Mouse (Mus musculus) neural tube, embryonic 15.5 days (tissue): ENCODE measurements around the gene Cnnm4. TPM values are rescaled to one million over a fixed set of nuclear protein-coding genes. Genes with fewer than 3 reads are reported as not detected.
A peak's percentile ranks its signal among the peaks of the same experiment; 100 is the strongest.

Experiments
- ATAC-seq: fragments of 200-750 bp; cut with Nextera tagmentation; 2 replicates; pipeline ENCODE4 v1.8.0; 2017; ENCODE audit warnings: mild to moderate bottlenecking, moderate TSS enrichment, moderate library complexity; ENCODE audit not compliant: low FRiP score
- H3K27ac ChIP-seq: fragments of 300-500 bp; sonication (generic); replicated peaks from 2 replicates; pipeline ENCODE4 v1.5.1; 2015; ENCODE audit warnings: mild to moderate bottlenecking, inconsistent platforms
- H3K27me3 ChIP-seq: fragments of 300-500 bp; sonication (generic); replicated peaks from 2 replicates; pipeline ENCODE4 v1.6.1; 2015; ENCODE audit warnings: inconsistent platforms
- H3K36me3 ChIP-seq: fragments of 300-500 bp; sonication (generic); 2 replicates; pipeline ENCODE4 v1.6.1; 2015; ENCODE audit warnings: inconsistent platforms
- H3K4me1 ChIP-seq: fragments of 300-500 bp; sonication (generic); 2 replicates; pipeline ENCODE4 v1.6.1; 2015; ENCODE audit warnings: inconsistent platforms
- H3K4me2 ChIP-seq: fragments of 300-500 bp; sonication (generic); 2 replicates; pipeline ENCODE4 v1.6.1; 2015; ENCODE audit warnings: inconsistent platforms, mild to moderate bottlenecking, moderate library complexity
- H3K4me3 ChIP-seq: fragments of 300-500 bp; sonication (generic); replicated peaks from 2 replicates; pipeline ENCODE4 v1.5.1; 2015; ENCODE audit warnings: mild to moderate bottlenecking, inconsistent platforms
- H3K9ac ChIP-seq: fragments of 300-500 bp; sonication (generic); replicated peaks from 2 replicates; pipeline ENCODE4 v1.6.1; 2015; ENCODE audit warnings: mild to moderate bottlenecking, inconsistent platforms
- H3K9me3 ChIP-seq: fragments of 300-500 bp; sonication (generic); replicated peaks from 2 replicates; pipeline ENCODE4 v1.6.1; 2016; ENCODE audit warnings: inconsistent platforms
- WGBS: fragments of 180-500 bp; shearing (Covaris S2); methylation state at CpG from one replicate; pipeline ENCODE4 v1.1.7; 2015; ENCODE audit warnings: mixed read lengths; 5-methylcytosine and 5-hydroxymethylcytosine counted together
- microRNA-seq: library from miRNA; unstranded; fragments of <30 nt; microRNA quantifications from one replicate; pipeline ENCODE4, GENCODE M21; 2017
- polyA plus RNA-seq: library from polyadenylated mRNA; unstranded; fragments of >200 nt; fragmentation: Nextera tagmentation; extraction: Ambion mirVana; gene quantifications from 2 replicates; pipeline ENCODE4 v1.2.1, GENCODE M21; 2015

Cnnm4 gene
- polyA plus RNA-seq, 1 experiment from 2014 or later, result 10.6 TPM

- peak overlapping the region; percentile 96 for H3K27ac ChIP-seq
- H3K4me1 ChIP-seq, result peaks cover 40% of the 10 kb centered on the region
- H3K4me3 ChIP-seq, result peak overlapping the region; percentile 96
- H3K27me3 ChIP-seq, result no peaks in the 10 kb centered on the region
- peak overlapping the region; percentile 97 for H3K9ac ChIP-seq
- H3K4me2 ChIP-seq, result peak overlapping the region; percentile 95
- no peaks in the 10 kb centered on the region for H3K9me3 ChIP-seq
- peak; percentile 68 for ATAC-seq
- 0% methylated on average over 47 of the region's 48 CpGs for WGBS
- H3K36me3 ChIP-seq, result peaks cover 22% of the 10 kb centered on the region
Measured at GRCm38 (mm10) chr1:36557457-36558011, 86.1 kb downstream of the Cnnm4 start.

Small RNA genes within 50 kb of the gene (microRNA-seq; reads per million reads assigned to microRNA genes)
- gene Gm47280, result not detected

Other genes with a start within 250 kb of the Cnnm4 start
- 43.9 and 46.0 TPM in 2 replicates for gene Uggt1, start 226.9 kb upstream of the Cnnm4 start, polyA plus RNA-seq
- gene Neurl3, start 196.9 kb upstream of the Cnnm4 start, polyA plus RNA-seq, result 2.2 and 3.2 TPM in 2 replicates
- 3.7 and 9.8 TPM in 2 replicates for gene Arid5a, start 163.9 kb upstream of the Cnnm4 start, polyA plus RNA-seq
- gene Kansl3, start 102.4 kb upstream of the Cnnm4 start, polyA plus RNA-seq, result 36.0 and 36.7 TPM in 2 replicates
- gene Fer1l5, start 99.3 kb upstream of the Cnnm4 start, polyA plus RNA-seq, result 1.8 and 2.0 TPM in 2 replicates
- gene Lman2l, start 26.3 kb upstream of the Cnnm4 start, polyA plus RNA-seq, result 69.4 and 73.6 TPM in 2 replicates
- gene Cnnm3, start 40.2 kb downstream of the Cnnm4 start, polyA plus RNA-seq, result 3.1 and 4.5 TPM in 2 replicates
- gene Ankrd23, start 65.3 kb downstream of the Cnnm4 start, polyA plus RNA-seq, result 21.6 and 21.8 TPM in 2 replicates
- gene Gm42417, start 67.8 kb downstream of the Cnnm4 start, polyA plus RNA-seq, result 0.36 and 1.2 TPM in 2 replicates
- 29.4 and 33.0 TPM in 2 replicates for gene Ankrd39, start 75.8 kb downstream of the Cnnm4 start, polyA plus RNA-seq
- 20.5 and 20.8 TPM in 2 replicates for gene Sema4c, start 86.7 kb downstream of the Cnnm4 start, polyA plus RNA-seq
- 0.27 and 0.51 TPM in 2 replicates for gene Fam178b, start 211.6 kb downstream of the Cnnm4 start, polyA plus RNA-seq
- 808 and 899 TPM in 2 replicates for gene Cox5b, start 219.8 kb downstream of the Cnnm4 start, polyA plus RNA-seq
- gene 4933424G06Rik, start 238.5 kb downstream of the Cnnm4 start, polyA plus RNA-seq, result 0.32 and 0.74 TPM in 2 replicates
- 122 TPM in 2 replicates for gene Actr1b, start 242.8 kb downstream of the Cnnm4 start, polyA plus RNA-seq